Mouse (Mus musculus): ENCODE data around the gene Cbx6.
"Not testable (repeated sequence)": the region's sequence is repeated elsewhere in the genome, so short reads cannot be mapped to it uniquely, and the experiment has no call there.

Gene Cbx6

DNA sequence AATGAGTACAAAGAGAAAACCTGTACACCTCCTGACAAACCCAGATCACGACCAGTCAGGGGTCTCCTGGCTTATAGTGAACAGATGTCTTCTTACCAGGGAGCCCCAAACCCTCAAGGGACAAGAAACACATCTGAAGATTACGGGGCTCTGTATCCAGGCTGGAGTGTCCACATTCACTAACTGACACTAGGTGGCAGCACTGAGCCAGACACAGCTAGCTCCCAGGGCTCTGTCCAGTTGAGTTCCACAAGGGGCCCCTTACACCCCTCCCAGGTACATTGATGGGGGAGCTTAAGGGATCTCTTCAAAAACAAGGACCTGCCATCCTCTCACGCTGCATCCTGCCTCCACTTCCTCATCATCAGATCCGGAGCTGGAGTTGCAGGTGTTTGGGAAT lies 4.1 kb downstream of the Cbx6 start:
- in situ Hi-C loops (cut with MseI, MboI) = no loop called here

DNA sequence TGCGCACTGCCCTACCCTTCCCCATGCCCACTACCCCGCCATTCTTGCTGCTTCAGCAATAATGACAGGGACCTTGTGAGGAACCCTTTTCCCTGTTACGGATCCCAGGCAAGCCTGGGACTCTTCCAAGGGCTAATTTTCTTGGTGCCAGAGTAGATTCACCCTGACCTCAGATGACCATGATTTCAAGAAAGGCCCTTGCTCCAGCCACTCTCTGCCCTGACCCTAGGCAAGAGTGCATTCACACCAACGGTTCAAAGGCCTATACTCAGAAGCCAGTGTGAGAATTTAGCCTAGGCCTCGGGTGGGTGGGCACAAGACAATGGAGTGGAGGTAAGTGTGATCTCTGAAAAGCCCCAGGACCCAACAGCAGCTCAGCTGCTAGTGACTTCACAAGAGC lies 5.1 kb downstream of the Cbx6 start:
- in situ Hi-C loops (cut with MseI, MboI) = no loop called here

- in situ Hi-C loops (cut with MseI, MboI) = no loop called here
Measured at GRCm38 (mm10) chr15:79828366-79829035, 6.0 kb downstream of the Cbx6 start.

GRCm38 (mm10) chr15:79827778-79828210 lies 6.7 kb downstream of the Cbx6 start:
- in situ Hi-C loops (cut with MseI, MboI) = no loop called here

- in situ Hi-C loops (cut with MseI, MboI) = no loop called here
Measured at GRCm38 (mm10) chr15:79827061-79827777, 7.3 kb downstream of the Cbx6 start.

DNA sequence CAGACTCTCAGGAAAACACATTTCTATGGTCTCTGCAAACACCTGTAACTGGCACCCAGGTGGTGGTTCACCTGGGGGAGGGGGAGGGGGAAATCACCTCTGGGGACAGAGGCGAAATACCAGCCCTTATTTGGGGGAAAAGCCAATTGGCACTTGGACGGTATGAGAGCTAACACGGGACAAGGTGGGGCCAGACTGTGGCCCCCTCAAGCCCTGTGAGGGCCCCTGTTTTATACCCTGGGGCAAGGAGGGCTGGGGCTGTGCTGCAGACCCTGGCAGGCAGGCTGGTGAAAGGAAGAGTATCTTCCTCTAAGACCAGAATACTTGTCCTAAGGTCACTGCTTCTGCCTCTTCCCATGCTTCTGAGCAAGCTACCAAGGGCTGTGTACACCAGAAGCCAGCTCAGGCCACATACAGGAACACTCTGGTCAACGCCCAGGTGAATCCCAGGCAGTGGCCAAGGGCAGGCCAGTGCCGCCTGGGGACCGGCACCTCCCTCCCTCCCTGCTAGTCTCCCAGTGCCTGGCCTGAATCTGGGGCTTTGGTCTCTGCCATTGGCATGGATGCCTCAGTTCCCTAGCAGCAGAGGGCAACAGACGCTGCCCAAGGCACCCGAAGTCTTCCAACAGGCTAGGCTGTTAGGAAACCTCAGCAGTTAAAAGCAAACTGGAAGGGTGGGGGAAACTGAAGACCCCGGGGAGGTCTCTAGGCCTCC lies 8.1 kb downstream of the Cbx6 start:
- in situ Hi-C loops (cut with MseI, MboI) = no loop called here

DNA sequence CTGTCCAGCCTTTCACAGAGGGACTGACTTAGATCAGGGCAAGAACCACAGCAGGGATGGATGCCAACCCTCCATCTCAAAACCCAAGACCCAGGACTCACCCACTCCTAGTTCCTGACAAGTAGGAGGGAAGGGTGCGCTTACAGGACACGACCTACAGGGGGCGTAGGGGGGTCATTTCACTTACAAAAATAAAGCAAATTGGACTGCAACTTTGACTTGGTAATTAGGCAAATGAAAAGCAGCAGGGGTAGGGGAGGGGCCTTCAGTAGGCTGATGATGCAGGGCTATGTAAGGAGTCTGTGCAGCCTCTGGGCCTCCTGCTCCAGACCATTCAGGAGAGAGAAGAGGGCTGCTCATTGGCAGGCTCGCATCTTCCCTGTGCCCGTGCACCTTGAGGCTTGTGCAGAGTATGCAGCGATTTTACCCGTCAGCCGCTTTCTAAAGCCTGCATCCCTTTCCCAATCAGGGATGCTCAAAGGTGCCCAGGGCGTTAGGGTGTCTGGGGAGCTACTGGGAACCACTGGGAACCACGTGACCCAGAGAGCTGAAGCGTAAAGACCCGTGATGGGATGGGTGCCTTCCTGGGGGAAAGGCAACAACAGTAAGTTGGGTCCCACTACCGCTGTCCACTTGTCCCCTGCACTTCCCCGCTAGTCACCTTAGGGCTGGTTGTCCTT lies 9.2 kb downstream of the Cbx6 start:
- in situ Hi-C loops (cut with MseI, MboI) = no loop called here

DNA sequence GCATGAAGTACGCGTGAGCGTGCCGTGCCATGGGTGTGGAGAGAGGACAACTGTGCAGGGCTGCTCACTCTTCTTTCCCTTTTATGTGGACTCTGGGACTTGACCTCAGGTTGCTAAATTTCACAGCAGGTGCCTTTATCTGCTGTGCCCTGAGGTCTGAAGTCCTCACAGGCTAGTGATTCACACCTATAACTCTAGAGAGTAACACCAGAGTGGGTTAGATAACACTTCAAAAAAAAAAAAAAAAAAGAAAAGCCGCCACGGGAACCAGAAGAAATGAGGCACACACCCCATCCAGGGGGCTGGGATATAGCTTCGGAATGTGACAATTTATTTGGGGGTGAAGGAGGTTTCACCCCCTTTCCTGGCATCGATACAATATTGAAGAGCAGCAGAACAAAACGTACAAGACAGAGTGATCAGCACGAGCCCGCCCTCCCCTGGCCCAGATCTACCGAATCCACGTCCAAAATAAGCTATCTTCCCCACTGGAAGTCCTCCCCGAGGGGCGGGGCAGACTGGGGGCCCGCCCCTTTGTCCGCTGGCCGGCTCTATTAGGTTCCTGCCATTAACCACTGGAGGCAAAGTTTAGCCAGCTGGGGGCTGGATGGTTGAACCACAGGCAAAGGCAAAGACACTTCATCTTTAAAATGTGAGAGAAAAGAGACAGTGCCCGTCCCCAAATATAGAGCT lies 10.8 kb downstream of the Cbx6 start:
- in situ Hi-C loops (cut with MseI, MboI) = no loop called here

DNA sequence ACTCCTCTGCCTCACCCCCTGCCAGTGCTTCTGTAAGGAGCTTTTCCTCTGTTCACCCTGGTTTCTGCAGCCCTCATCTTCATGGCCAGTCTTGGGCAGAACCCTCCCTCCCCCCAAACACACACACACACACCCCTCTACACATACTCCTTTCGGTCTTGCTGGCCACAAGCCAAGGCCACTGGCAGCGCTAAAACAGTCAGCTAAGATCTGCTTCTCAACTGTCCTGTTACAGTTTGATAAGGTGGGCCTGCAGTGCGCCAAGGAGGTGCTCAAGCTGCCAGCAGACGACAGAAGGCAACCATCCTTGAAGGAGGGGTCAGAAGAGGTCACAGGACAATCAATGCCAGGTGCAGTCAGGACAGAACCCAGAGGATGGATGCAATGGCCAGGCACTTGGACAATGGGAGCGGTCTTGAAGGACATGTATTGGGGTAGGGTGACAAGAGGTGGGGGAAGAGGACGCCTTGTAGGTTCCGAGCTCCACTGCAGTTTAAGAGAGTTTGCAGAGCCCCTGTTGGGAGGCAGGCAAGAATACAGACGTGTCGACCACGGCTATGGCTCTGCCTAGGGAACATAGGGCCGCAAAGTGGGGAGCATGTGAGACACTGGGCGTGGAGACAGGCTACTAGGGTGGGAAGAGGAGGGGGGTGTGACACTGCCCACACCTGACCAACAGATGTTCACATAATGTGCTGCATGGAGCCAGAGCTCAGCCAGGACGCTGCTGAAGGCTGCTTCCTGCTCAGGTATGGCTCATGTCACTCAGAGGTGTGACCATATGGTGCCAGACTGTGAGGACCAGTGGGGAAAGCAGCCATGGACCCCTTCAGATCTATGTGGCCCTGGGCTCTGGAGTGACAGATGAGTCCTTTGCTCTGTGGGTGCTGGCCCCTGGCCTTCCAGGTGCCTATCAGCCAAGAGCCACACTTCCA lies 12.0 kb downstream of the Cbx6 start:
- in situ Hi-C loops (cut with MseI, MboI) = no loop called here

- in situ Hi-C loops (cut with MseI, MboI) = no loop called here
Measured at GRCm38 (mm10) chr15:79818325-79818724, 16.2 kb downstream of the Cbx6 start.

DNA sequence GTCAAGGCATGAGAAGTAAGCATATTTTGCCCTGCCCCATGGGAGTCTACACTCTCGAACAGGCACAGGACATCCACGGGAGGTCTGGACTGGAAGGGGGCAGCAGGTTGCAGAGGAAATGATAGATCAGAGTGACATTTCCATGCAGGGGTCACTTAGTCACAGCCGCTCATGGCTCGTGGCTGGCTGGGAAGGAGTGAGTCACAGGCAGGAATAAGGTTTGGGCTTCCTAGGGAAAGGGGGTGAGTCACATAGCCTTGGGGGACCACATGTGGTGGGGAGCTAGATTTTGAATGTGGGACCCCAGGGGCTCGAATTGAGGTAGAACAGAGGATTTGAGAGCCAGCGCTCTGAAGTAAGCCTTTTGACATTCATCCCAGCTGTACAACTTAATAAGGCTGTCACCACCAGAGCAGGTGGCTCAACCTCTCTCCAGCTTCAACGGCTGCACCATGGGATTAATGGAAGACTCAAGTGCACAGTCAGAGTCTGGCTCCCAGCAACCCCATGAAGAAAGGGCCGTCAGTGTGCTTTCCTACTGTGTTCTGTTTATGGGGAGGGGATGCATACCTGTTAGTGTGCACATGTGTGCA lies 20.7 kb downstream of the Cbx6 start:
- in situ Hi-C loops (cut with MseI, MboI) = no loop called here

GRCm38 (mm10) chr15:79812840-79813239 lies 21.6 kb downstream of the Cbx6 start:
- in situ Hi-C loops (cut with MseI, MboI) = not testable (repeated sequence)

DNA sequence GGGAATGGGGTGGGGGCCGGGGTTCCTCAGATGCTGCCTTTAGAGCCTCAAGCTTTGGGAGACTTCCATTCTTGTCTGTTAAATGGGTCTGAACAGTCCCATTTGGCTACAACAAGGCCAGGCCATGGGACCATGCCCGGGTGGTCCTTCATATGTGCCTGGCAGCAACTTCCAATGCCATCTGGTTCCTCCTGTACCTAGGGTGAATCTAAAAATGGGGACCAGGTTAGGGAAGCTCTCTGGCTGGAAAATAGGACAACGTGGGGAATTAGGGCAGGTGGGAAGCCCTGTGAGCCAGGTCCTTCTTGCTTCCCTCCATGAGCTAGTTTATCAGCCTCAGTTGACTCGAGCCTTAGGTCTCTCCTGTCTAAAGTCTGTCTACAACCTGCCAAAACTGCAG lies 23.5 kb downstream of the Cbx6 start:
- in situ Hi-C loops (cut with MseI, MboI) = no loop called here

DNA sequence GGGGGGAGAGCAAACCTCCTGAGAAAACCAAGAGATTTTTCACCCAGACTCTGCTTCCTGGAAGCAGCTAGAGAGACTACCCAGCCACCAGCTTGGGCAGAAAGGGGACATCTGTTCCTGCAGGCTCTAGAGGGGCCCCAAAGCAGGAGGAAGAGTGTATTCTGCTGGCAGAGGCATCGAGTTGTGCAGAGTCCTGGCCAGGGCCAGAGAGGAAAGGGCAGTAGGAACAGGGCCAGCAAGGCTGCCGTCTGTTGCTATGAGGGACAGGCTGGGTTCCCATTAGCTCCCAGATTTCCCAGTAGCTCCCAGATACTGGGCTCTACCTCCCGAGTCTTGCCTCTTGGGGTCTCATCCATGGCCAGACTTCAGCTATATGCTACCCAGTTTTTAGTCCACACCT lies 24.4 kb downstream of the Cbx6 start:
- in situ Hi-C loops (cut with MseI, MboI) = no loop called here

DNA sequence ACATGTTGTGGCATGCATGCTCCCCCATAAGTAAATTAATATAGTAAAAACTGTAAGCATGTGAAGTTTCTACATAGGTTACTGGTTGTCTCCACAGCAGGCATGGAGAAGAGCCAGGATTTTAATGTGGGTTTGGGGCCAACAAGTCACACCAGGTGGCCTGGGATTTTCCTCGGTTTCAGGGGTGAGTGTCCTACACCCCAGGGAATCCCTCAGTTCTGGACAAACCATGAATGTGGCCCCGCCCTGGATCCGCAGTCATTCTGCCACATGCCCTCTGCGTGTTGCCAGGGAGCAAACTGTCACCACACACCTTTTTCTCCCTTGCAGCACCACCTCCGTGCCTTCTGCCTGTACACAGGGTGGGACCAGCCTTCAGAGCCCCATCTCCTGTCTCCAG lies 25.8 kb downstream of the Cbx6 start:
- in situ Hi-C loops (cut with MseI, MboI) = no loop called here

GRCm38 (mm10) chr15:79808114-79808513 lies 26.4 kb downstream of the Cbx6 start:
- in situ Hi-C loops (cut with MseI, MboI) = no loop called here

DNA sequence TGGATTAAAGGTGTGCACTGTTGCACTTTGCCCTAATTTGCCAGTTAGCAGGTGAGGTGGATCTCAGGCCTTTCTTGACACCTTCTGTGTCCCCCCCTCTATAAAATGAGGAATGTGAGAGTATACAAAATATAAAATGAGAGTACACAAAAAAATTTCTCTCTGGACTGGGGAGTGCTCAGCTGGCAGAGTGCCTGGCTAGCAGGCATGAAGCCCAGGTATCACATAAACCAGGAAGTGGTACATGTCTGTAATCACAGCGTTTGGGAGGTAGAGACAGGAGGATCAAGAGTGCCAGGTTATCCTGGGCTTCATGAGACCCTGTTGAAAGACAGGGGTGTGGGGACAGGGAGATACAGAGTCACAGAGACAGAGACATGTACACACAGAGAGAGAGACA lies 27.4 kb downstream of the Cbx6 start:
- in situ Hi-C loops (cut with MseI, MboI) = no loop called here

DNA sequence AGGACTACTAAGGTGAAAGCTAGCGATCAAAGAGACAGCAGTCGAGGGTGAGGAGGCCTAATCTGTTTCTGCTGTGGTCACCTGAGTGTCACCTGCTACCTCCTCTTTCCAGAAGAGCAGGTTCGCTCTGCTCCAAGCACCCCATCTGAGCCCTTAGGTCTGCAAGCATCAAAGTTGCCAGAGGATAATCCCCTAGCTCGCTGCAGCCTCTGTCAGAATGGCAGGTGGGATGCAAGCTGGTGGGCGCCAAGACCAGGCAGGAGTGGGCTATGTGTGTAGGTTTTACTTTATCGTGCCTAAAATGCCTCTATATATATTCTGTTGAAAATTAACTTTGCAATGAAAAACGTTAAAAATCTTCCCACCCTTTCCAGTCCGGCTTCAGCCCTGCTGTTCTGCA lies 29.2 kb downstream of the Cbx6 start:
- in situ Hi-C loops (cut with MseI, MboI) = no loop called here

GRCm38 (mm10) chr15:79804352-79805071 lies 30.0 kb downstream of the Cbx6 start, which contains the start of gene Nptxr:
TSS of gene Nptxr (minus strand) at chr15:79804766.
- in situ Hi-C loops (cut with MseI, MboI) = no loop called here

Measured in mouse trophoblast stem cell (cell line).